Mouse (Mus musculus) lung, embryonic 15.5 days (tissue): ENCODE measurements around the gene Vps26c. TPM values are rescaled to one million over a fixed set of nuclear protein-coding genes. Genes with fewer than 3 reads are reported as not detected.
"Not testable (repeated sequence)": the region's sequence is repeated elsewhere in the genome, so short reads cannot be mapped to it uniquely, and the experiment has no call there.

Experiments used
- ATAC-seq: fragments of 200-750 bp; cut with Nextera tagmentation; 2 replicates; pipeline ENCODE4 v1.8.0; 2017; ENCODE audit warnings: moderate number of reproducible peaks, borderline replicate concordance; ENCODE audit not compliant: low FRiP score, low TSS enrichment; ENCODE audit errors: extremely low read depth
- H3K27ac ChIP-seq: fragments of 300-500 bp; sonication (generic); 2 replicates; pipeline ENCODE4 v1.5.1; 2015; ENCODE audit warnings: moderate library complexity, mild to moderate bottlenecking, inconsistent platforms
- H3K27me3 ChIP-seq: fragments of 300-500 bp; sonication (generic); 2 replicates; pipeline ENCODE4 v1.6.1; 2015; ENCODE audit warnings: inconsistent platforms
- H3K36me3 ChIP-seq: fragments of 300-500 bp; sonication (generic); 2 replicates; pipeline ENCODE4 v1.6.1; 2015; ENCODE audit warnings: inconsistent platforms
- H3K4me1 ChIP-seq: fragments of 300-500 bp; sonication (generic); 2 replicates; pipeline ENCODE4 v1.6.1; 2015; ENCODE audit warnings: inconsistent platforms
- H3K4me2 ChIP-seq: fragments of 300-500 bp; sonication (generic); 2 replicates; pipeline ENCODE4 v1.6.1; 2015; ENCODE audit warnings: inconsistent platforms, mild to moderate bottlenecking, moderate library complexity
- H3K4me3 ChIP-seq: fragments of 300-500 bp; sonication (generic); 2 replicates; pipeline ENCODE4 v1.5.1; 2015; ENCODE audit warnings: mild to moderate bottlenecking, inconsistent platforms
- H3K9ac ChIP-seq: fragments of 300-500 bp; sonication (generic); 2 replicates; pipeline ENCODE4 v1.6.1; 2015; ENCODE audit warnings: inconsistent platforms
- H3K9me3 ChIP-seq: fragments of 300-500 bp; sonication (generic); 2 replicates; pipeline ENCODE4 v1.6.1; 2016; ENCODE audit warnings: inconsistent platforms
- WGBS: fragments of 180-500 bp; shearing (Covaris S2); methylation state at CpG from one replicate; pipeline ENCODE4 v1.1.7; 2015; 5-methylcytosine and 5-hydroxymethylcytosine counted together
- polyA plus RNA-seq: library from polyadenylated mRNA; unstranded; fragments of >200 nt; fragmentation: Nextera tagmentation; extraction: Ambion mirVana; gene quantifications from 2 replicates; pipeline ENCODE4 v1.2.1, GENCODE M21; 2015

The Vps26c gene
- polyA plus RNA-seq, 1 experiment from 2014 or later = 65.2 TPM

DNA sequence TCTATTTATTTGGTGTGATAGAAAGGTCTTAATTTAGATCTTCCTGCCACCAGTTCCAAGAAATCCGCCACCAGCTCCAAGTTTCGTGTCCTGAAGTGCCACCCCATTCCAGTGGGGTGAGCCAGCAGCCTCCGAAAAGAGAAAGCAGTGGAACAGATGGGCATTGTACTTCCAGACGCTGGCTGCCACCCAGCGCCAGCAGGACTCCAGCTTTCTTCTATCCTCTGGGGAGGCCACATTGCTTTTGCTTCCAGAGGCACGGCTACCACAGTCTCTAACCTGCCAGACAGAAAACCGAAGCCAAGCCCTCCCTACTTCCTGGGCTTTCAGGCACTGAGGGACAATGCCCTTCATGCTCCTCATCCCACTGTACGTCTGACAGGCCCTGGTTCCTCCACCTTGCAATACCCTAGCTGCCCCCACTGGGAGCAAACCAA lies 54.1 kb downstream of the Vps26c start:
- peaks cover 37% of the 10 kb centered on the region for H3K36me3 ChIP-seq
- H3K27me3 ChIP-seq = no peaks in the 10 kb centered on the region
- no peaks in the 10 kb centered on the region for H3K9me3 ChIP-seq
- H3K9ac ChIP-seq = no peak overlapping the region
- ATAC-seq = no peak
- H3K4me2 ChIP-seq = no peak overlapping the region
- H3K4me3 ChIP-seq = no peak overlapping the region
- WGBS = 65% methylated on average over 8 of the region's 8 CpGs
- no peak overlapping the region for H3K27ac ChIP-seq
- H3K4me1 ChIP-seq = no peaks in the 10 kb centered on the region

DNA sequence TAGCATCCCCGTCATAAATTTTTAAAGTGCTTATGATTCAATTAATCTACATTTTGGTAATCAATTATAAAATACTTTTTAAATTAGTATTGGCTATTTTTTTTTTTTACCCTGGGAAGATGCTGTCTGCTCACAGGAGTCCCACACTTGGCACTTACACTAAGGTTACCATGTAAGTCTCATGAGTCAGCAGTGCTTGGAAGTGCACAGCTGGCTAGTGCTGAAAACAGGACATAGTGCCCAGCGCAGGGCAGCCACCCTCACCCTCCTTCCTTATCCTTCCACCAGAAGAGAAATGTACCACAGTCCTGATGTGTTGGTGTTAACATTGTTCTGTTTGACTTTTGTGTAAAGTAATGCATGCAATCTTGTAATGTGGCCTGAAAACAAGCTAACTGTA lies 58.2 kb downstream of the Vps26c start:
- 91% methylated on average over 2 of the region's 2 CpGs for WGBS
- Histone ChIP-seq H3K36me3 (peaks cover 72% of the 10 kb centered on the region), H3K9ac (no peak overlapping the region), H3K27me3 (no peaks in the 10 kb centered on the region), H3K4me3 (no peak overlapping the region), H3K4me1 (no peaks in the 10 kb centered on the region), H3K4me2 (no peak overlapping the region), H3K27ac (no peak overlapping the region), H3K9me3 (no peaks in the 10 kb centered on the region)
- ATAC-seq = no peak

DNA sequence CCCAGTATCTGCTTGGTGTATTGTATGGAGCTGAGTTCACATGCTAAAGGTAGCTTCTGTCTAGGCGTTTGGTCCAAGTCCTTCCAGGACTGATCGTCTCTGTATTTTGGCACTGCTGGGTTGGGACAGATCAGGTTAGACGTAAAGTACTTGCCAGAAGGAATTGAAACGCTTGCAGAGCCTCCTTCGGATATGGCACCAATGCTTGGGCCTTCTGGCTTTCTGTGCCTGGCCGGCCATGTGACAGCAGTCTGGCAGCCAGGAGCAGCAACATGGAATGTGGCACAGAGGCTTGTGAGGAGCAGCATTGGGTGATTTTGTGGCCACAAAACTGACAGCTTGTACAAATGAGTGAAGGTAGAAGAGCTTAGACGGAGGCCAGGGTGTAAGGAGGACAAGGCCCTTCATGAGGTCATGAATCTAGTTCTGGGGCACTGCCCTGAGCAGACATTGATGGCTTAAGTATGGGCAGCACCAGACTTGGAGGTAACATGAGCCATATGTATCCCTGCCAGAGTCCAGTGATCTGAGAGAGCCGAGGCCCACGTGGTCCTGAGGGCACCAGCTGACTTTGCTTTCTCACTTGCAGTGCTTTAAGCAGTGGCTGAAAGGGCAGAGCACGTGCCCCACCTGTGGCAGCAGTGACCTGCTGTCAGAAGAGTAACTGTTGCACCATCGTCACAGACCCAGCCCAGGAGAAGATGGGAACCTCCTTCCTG lies 59.1 kb downstream of the Vps26c start:
- 86% methylated on average over 11 of the region's 11 CpGs for WGBS
- Histone ChIP-seq H3K36me3 (peaks cover 78% of the 10 kb centered on the region), H3K9me3 (no peaks in the 10 kb centered on the region), H3K27ac (no peak overlapping the region), H3K4me1 (no peaks in the 10 kb centered on the region), H3K4me3 (no peak overlapping the region), H3K4me2 (no peak overlapping the region), H3K27me3 (no peaks in the 10 kb centered on the region), H3K9ac (no peak overlapping the region)
- ATAC-seq = no peak

DNA sequence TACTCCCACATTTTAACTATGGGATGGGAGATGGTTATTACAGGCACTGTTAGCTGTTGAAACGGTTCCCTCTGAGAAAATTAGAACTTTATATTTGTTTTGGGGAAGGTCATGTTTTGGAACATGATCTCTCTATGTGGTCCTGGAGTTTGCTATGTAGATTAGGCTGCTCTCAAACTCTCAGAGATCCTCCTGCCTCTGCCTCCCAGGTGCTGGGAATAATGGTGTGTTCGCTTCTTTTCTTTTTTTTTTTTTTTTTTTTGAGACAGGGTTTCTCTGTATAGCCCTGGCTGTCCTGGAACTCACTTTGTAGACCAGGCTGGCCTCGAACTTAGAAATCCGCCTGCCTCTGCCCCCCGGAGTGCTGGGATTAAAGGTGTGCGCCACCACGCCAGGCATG lies 60.3 kb downstream of the Vps26c start:
- peaks cover 90% of the 10 kb centered on the region for H3K36me3 ChIP-seq
- H3K4me2 ChIP-seq, ATAC-seq, H3K9me3 ChIP-seq, H3K4me1 ChIP-seq, H3K27me3 ChIP-seq, H3K27ac ChIP-seq, H3K4me3 ChIP-seq, H3K9ac ChIP-seq: not testable (repeated sequence)
- WGBS = 91% methylated on average over 7 of the region's 7 CpGs

DNA sequence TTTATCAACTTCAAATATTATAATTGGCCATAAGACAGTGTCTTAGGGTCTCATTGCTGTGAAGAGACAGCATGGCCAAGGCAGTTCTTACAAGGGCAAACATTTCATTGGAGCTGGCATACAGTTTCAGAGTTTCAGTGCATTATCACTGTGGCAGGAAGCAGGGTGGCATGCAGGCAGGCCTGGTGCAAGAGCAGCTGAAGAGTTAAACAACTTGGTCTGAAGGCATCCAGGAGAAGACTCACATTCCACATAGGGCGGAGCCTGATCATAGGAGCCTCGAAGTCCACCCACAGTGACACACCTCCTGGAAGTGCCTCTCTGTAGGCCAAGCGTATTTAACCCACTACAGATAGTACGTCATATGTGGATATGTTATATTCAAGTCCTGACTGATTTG lies 60.7 kb downstream of the Vps26c start:
- Histone ChIP-seq H3K4me1 (no peaks in the 10 kb centered on the region), H3K4me2 (no peak overlapping the region), H3K27me3 (no peaks in the 10 kb centered on the region), H3K9ac (no peak overlapping the region), H3K9me3 (no peaks in the 10 kb centered on the region), H3K4me3 (no peak overlapping the region), H3K36me3 (peaks cover 92% of the 10 kb centered on the region), H3K27ac (no peak overlapping the region)
- ATAC-seq = no peak
- 84% methylated on average over 4 of the region's 4 CpGs for WGBS

DNA sequence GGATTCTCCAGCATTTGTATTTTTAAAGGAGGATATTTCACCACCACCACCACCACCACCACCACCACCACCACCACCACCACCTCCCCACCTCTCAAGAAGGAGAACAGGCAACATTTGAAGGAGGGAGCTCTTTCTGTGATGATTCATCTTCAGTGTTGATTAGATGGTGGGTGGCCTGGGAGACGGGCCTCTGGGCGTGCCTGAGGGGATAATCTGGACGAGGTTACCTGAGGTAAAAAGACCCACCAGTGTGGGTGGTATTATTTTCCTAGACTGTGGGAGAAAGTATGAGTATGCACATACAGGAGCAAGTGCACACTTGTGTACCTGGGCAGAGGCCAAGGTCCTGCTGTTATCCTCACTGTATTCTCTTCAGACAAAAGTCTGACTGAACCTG lies 62.6 kb downstream of the Vps26c start:
- H3K9me3 ChIP-seq = no peaks in the 10 kb centered on the region
- H3K27me3 ChIP-seq = no peaks in the 10 kb centered on the region
- ATAC-seq = no peak
- H3K27ac ChIP-seq = no peak overlapping the region
- WGBS = 91% methylated on average over 3 of the region's 3 CpGs
- H3K4me2 ChIP-seq = no peak overlapping the region
- H3K4me3 ChIP-seq = no peak overlapping the region
- H3K36me3 ChIP-seq = peaks cover 94% of the 10 kb centered on the region
- no peak overlapping the region for H3K9ac ChIP-seq
- H3K4me1 ChIP-seq = no peaks in the 10 kb centered on the region

DNA sequence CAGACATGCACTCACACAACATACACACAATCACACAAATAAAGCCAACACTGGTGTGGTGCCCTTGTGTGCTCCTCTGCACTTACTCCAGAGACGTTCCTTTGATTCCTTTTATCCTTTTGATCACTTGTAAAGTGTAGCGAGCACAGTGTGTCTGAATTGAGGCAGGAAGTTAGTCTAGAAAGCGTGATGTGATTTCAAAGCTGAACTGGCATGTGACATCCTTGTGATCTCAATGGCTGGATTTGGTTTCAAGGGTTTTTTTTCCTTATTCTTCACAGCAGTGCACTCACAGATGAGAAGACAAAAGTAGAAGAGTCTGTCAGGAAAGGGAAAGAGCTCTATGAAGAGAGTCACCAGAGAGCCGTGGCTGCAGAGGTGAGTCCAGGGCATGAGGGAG lies 72.5 kb downstream of the Vps26c start:
- no peak for ATAC-seq
- H3K4me3 ChIP-seq = no peak overlapping the region
- peaks cover 84% of the 10 kb centered on the region for H3K36me3 ChIP-seq
- no peak overlapping the region for H3K27ac ChIP-seq
- WGBS = 55% methylated on average over 4 of the region's 4 CpGs
- H3K27me3 ChIP-seq = no peaks in the 10 kb centered on the region
- H3K9ac ChIP-seq = no peak overlapping the region
- no peaks in the 10 kb centered on the region for H3K4me1 ChIP-seq
- no peak overlapping the region for H3K4me2 ChIP-seq
- no peaks in the 10 kb centered on the region for H3K9me3 ChIP-seq

DNA sequence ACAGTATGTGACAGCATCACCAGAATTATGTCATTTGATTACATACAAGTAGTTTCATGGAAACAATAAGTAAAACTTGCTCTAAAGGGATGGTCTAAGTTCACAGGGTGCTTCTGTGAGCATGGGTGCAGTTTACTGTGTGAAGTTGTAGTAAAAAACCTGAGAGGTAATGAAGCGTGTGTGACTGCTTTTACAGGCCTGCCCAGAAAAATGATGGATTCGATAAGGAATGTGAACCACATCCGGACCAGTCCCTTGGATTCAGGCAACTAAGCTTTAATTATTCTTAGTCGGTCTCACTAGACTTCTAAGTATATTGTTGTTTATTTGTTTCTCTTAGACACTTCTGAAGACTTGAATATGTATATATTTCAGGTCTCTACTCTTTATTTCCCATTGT lies 73.9 kb downstream of the Vps26c start:
- no peak overlapping the region for H3K9ac ChIP-seq
- no peak overlapping the region for H3K4me3 ChIP-seq
- 66% methylated on average over 4 of the region's 4 CpGs for WGBS
- H3K4me1 ChIP-seq = no peaks in the 10 kb centered on the region
- peaks cover 84% of the 10 kb centered on the region for H3K36me3 ChIP-seq
- no peak for ATAC-seq
- no peaks in the 10 kb centered on the region for H3K9me3 ChIP-seq
- H3K4me2 ChIP-seq = no peak overlapping the region
- no peaks in the 10 kb centered on the region for H3K27me3 ChIP-seq
- no peak overlapping the region for H3K27ac ChIP-seq

DNA sequence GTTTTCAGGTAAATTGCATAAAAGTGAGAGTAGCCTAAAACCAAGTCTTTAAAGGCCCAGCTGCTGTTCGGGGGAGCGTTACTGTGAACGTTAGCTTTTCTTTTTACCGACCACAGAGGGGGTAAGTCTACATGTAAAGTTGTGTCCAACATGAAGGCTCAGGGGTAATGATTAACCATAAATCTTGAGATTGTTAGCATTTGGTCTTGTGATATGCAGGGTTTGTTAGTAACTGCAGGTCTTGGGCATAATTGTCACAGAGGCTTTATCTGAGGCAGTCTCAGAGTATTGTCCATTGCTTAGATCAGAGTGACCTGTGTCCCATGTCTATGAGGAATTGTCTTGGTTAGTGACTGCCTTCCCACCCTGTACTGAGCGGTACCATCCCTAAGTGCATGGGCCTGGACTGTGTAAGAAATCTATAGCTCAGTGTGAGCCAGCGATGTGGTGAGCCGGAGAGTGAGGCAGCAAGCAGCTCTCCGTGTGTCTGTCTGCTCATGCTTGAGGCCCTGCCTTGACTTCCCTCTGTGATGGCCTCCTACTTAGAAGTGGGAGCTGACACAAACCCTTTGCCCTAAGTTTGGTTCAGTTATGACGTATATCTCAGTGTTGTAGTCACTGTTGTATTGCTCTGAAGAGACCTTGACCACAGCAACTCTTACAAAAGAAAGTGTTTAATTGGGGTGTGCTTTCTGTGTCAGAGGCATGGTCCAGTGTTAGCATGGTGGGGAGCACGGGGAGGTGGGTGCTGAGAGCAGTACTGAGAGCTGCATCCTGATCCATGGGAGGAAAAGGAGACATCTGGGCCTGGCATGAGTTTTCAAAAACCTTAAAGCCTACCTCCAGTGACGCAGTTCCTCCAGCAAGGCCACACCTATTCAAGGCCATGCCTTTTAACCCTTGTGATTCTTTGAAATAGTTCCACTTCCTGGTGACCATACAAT lies 74.8 kb downstream of the Vps26c start:
- Histone ChIP-seq H3K9ac (no peak overlapping the region), H3K4me2 (no peak overlapping the region), H3K9me3 (no peaks in the 10 kb centered on the region), H3K27me3 (no peaks in the 10 kb centered on the region), H3K36me3 (peaks cover 84% of the 10 kb centered on the region), H3K27ac (no peak overlapping the region), H3K4me1 (no peaks in the 10 kb centered on the region), H3K4me3 (no peak overlapping the region)
- no peak for ATAC-seq
- 76% methylated on average over 11 of the region's 11 CpGs for WGBS

DNA sequence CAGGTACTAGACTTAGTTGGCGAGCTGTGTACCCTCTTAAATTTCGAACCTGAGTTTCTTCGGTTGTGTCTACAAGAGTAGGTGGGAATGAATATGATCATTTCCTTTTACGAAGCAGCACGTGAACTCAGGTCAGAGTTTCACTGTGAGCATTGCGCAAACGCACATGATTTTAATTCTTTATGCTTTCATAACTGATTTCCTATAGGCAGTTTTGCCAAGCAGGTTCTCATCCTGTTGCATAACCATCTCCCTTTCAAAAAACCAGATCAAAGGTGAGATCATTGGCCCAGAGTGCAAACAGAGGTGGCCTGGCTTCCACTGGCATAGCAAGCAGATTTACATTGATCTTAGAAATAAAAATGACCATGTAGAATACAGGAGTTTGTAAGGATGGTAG lies 77.0 kb downstream of the Vps26c start:
- ATAC-seq = no peak
- Histone ChIP-seq H3K27ac (no peak overlapping the region), H3K27me3 (no peaks in the 10 kb centered on the region), H3K4me1 (no peaks in the 10 kb centered on the region), H3K9ac (no peak overlapping the region), H3K36me3 (peaks cover 71% of the 10 kb centered on the region), H3K9me3 (no peaks in the 10 kb centered on the region), H3K4me2 (no peak overlapping the region), H3K4me3 (no peak overlapping the region)
- 90% methylated on average over 7 of the region's 7 CpGs for WGBS

DNA sequence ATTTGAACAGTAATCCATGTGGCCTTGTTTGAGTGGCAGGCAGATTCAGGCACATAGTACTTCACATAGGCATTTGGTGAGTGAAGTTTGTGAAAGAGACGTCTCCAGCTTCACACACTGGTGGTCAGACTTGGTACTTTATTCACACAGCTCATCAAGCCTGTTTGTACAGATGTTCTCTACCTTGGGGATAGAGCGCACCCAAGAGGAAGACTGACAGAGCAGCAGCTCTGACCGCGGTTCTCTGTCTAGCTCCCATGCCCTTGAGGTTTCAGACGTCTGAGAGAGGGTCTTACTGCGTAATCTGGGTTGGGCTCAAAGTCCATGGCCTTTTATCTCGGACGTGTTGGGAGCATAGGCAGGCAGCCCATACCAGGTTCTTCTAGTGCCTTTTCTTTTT lies 77.5 kb downstream of the Vps26c start:
- no peak overlapping the region for H3K4me2 ChIP-seq
- H3K9me3 ChIP-seq = no peaks in the 10 kb centered on the region
- no peaks in the 10 kb centered on the region for H3K4me1 ChIP-seq
- peaks cover 68% of the 10 kb centered on the region for H3K36me3 ChIP-seq
- H3K4me3 ChIP-seq = no peak overlapping the region
- no peaks in the 10 kb centered on the region for H3K27me3 ChIP-seq
- ATAC-seq = no peak
- no peak overlapping the region for H3K27ac ChIP-seq
- WGBS = 76% methylated on average over 8 of the region's 8 CpGs
- no peak overlapping the region for H3K9ac ChIP-seq
